Mouse (Mus musculus) forebrain, embryonic 16.5 days (tissue): Measurements from ENCODE around the gene Smap2. TPM values are rescaled to one million over a fixed set of nuclear protein-coding genes. Genes with fewer than 3 reads are reported as not detected.
A peak's percentile ranks its signal among the peaks of the same experiment; 100 is the strongest.

Source experiments
- ATAC-seq: fragments of 200-750 bp; cut with Nextera tagmentation; 2 replicates; pipeline ENCODE4 v1.8.0; 2017; ENCODE audit warnings: mild to moderate bottlenecking, moderate library complexity
- H3K27ac ChIP-seq: fragments of 300-500 bp; sonication (generic); 2 replicates; pipeline ENCODE4 v1.5.1; 2014; ENCODE audit warnings: low read length, control low read depth
- H3K27me3 ChIP-seq: fragments of 300-500 bp; sonication (generic); replicated peaks from 2 replicates; pipeline ENCODE4 v1.6.1; 2014; ENCODE audit warnings: low read length; ENCODE audit not compliant: control insufficient read depth, insufficient read depth
- H3K36me3 ChIP-seq: fragments of 300-500 bp; sonication (generic); 2 replicates; pipeline ENCODE4 v1.6.1; 2014; ENCODE audit not compliant: control insufficient read depth, insufficient read depth
- H3K4me1 ChIP-seq: fragments of 300-500 bp; sonication (generic); replicated peaks from 2 replicates; pipeline ENCODE4 v1.6.1; 2014; ENCODE audit warnings: low read length; ENCODE audit not compliant: control insufficient read depth, insufficient read depth
- H3K4me2 ChIP-seq: fragments of 300-500 bp; sonication (generic); 2 replicates; pipeline ENCODE4 v1.6.1; 2014; ENCODE audit warnings: mild to moderate bottlenecking, low read length, control low read depth
- H3K4me3 ChIP-seq: fragments of 300-500 bp; sonication (generic); replicated peaks from 2 replicates; pipeline ENCODE4 v1.5.1; 2014; ENCODE audit warnings: mild to moderate bottlenecking, low read length, control low read depth
- H3K9ac ChIP-seq: fragments of 300-500 bp; sonication (generic); replicated peaks from 2 replicates; pipeline ENCODE4 v1.6.1; 2014; ENCODE audit warnings: low read depth, low read length, control low read depth
- H3K9me3 ChIP-seq: fragments of 300-500 bp; sonication (generic); 2 replicates; pipeline ENCODE4 v1.6.1; 2016; ENCODE audit warnings: low read length; ENCODE audit not compliant: control insufficient read depth
- WGBS: fragments of 180-500 bp; shearing (Covaris S2); extraction: QIAGEN DNeasy Blood & Tissue Kit; methylation state at CpG from one replicate; pipeline ENCODE4 v1.1.7; 2014; 5-methylcytosine and 5-hydroxymethylcytosine counted together
- polyA plus RNA-seq: library from polyadenylated mRNA; unstranded; fragments of >200 nt; fragmentation: Nextera tagmentation; extraction: Ambion mirVana; gene quantifications from 2 replicates; pipeline ENCODE4 v1.2.1, GENCODE M21; 2015

Gene Smap2
- polyA plus RNA-seq, 1 experiment from 2014 or later = 36.8 TPM

- H3K36me3 ChIP-seq = no peaks in the 10 kb centered on the region
- peaks cover 6% of the 10 kb centered on the region; the same call in 1 of the 2 replicates for H3K27me3 ChIP-seq
- H3K9ac ChIP-seq = 0 out of 2 replicates have a peak overlapping the region, but pooled peaks have one; percentile 8
- H3K9me3 ChIP-seq = no peaks in the 10 kb centered on the region
- H3K27ac ChIP-seq = no peak overlapping the region
- 8% methylated on average over 18 of the region's 18 CpGs for WGBS
- ATAC-seq = peak; percentile 73
- H3K4me3 ChIP-seq = no peak overlapping the region
- H3K4me2 ChIP-seq = no peak overlapping the region
- H3K4me1 ChIP-seq = peaks cover 15% of the 10 kb centered on the region
These were observed 24.0 kb upstream of the Smap2 start for GRCm38 (mm10) chr4:121040897-121041671.

GRCm38 (mm10) chr4:121040323-121040722 lies 23.3 kb upstream of the Smap2 start:
- H3K27ac ChIP-seq = no peak overlapping the region
- H3K9ac ChIP-seq = peak overlapping the region; percentile 56; the same call in 1 of the 2 replicates
- WGBS = 58% methylated on average over 14 of the region's 14 CpGs
- peaks cover 15% of the 10 kb centered on the region for H3K4me1 ChIP-seq
- H3K4me3 ChIP-seq = no peak overlapping the region; the same call in 1 of the 2 replicates
- no peak for ATAC-seq
- no peaks in the 10 kb centered on the region for H3K36me3 ChIP-seq
- H3K9me3 ChIP-seq = no peaks in the 10 kb centered on the region
- H3K4me2 ChIP-seq = peak overlapping the region; percentile 60; the same call in 1 of the 2 replicates
- peaks cover 6% of the 10 kb centered on the region; the same call in 1 of the 2 replicates for H3K27me3 ChIP-seq

- Histone ChIP-seq H3K27ac (no peak within 1 kb of the TSS), H3K27me3 (peaks cover 6% of the 10 kb centered on the region; the same call in 1 of the 2 replicates), H3K9ac (peak within 1 kb of the TSS; percentile 56), H3K4me1 (peaks cover 15% of the 10 kb centered on the region), H3K9me3 (no peaks in the 10 kb centered on the region), H3K36me3 (no peaks in the 10 kb centered on the region), H3K4me3 (peak within 1 kb of the TSS; percentile 41), H3K4me2 (peak within 1 kb of the TSS; percentile 60)
- WGBS = 3% methylated on average over 46 of the region's 46 CpGs
- ATAC-seq = peak; percentile 37; the same call in 1 of the 2 replicates
These were observed 22.5 kb upstream of the Smap2 start, which contains the start of gene Col9a2 for GRCm38 (mm10) chr4:121039331-121040115. Gene Col9a2, plus strand, starts transcription at chr4:121039385.

GRCm38 (mm10) chr4:121033006-121033405 lies 16.0 kb upstream of the Smap2 start:
- no peak overlapping the region for H3K9ac ChIP-seq
- ATAC-seq = no peak
- H3K4me3 ChIP-seq = no peak overlapping the region
- H3K4me1 ChIP-seq = no peaks in the 10 kb centered on the region
- WGBS = 89% methylated on average over 2 of the region's 2 CpGs
- no peak overlapping the region for H3K27ac ChIP-seq
- H3K4me2 ChIP-seq = no peak overlapping the region
- no peaks in the 10 kb centered on the region; the same call in 1 of the 2 replicates for H3K27me3 ChIP-seq
- H3K9me3 ChIP-seq = no peaks in the 10 kb centered on the region
- no peaks in the 10 kb centered on the region for H3K36me3 ChIP-seq

GRCm38 (mm10) chr4:121031440-121031839 lies 14.4 kb upstream of the Smap2 start:
- no peak for ATAC-seq
- Histone ChIP-seq H3K27ac (no peak overlapping the region), H3K36me3 (no peaks in the 10 kb centered on the region), H3K27me3 (no peaks in the 10 kb centered on the region), H3K4me2 (no peak overlapping the region), H3K4me3 (no peak overlapping the region), H3K9ac (no peak overlapping the region), H3K4me1 (no peaks in the 10 kb centered on the region), H3K9me3 (no peaks in the 10 kb centered on the region)
- WGBS = 61% methylated on average over 4 of the region's 4 CpGs

GRCm38 (mm10) chr4:121029632-121030031 lies 12.6 kb upstream of the Smap2 start:
- no peaks in the 10 kb centered on the region for H3K36me3 ChIP-seq
- no peaks in the 10 kb centered on the region for H3K4me1 ChIP-seq
- no peak overlapping the region for H3K4me2 ChIP-seq
- ATAC-seq = no peak
- 72% methylated on average over 3 of the region's 3 CpGs for WGBS
- no peak overlapping the region for H3K4me3 ChIP-seq
- H3K27ac ChIP-seq = no peak overlapping the region
- no peaks in the 10 kb centered on the region for H3K27me3 ChIP-seq
- H3K9ac ChIP-seq = no peak overlapping the region
- no peaks in the 10 kb centered on the region for H3K9me3 ChIP-seq

- H3K27ac ChIP-seq = no peak overlapping the region
- H3K9ac ChIP-seq = no peak overlapping the region
- no peak overlapping the region for H3K4me3 ChIP-seq
- H3K27me3 ChIP-seq = no peaks in the 10 kb centered on the region
- H3K36me3 ChIP-seq = no peaks in the 10 kb centered on the region
- 20% methylated on average over 14 of the region's 14 CpGs for WGBS
- H3K4me1 ChIP-seq = no peaks in the 10 kb centered on the region
- no peaks in the 10 kb centered on the region for H3K9me3 ChIP-seq
- H3K4me2 ChIP-seq = no peak overlapping the region
- ATAC-seq = no peak
These were observed 11.8 kb upstream of the Smap2 start for GRCm38 (mm10) chr4:121028659-121029392.

- Histone ChIP-seq H3K4me1 (no peaks in the 10 kb centered on the region), H3K4me2 (no peak overlapping the region), H3K4me3 (no peak overlapping the region), H3K9me3 (no peaks in the 10 kb centered on the region), H3K9ac (no peak overlapping the region), H3K27ac (no peak overlapping the region), H3K27me3 (no peaks in the 10 kb centered on the region), H3K36me3 (no peaks in the 10 kb centered on the region)
- ATAC-seq = no peak
- 83% methylated on average over 1 of the region's 1 CpGs for WGBS
These were observed 11.1 kb upstream of the Smap2 start for GRCm38 (mm10) chr4:121028146-121028545.

- Histone ChIP-seq H3K27me3 (no peaks in the 10 kb centered on the region), H3K9me3 (no peaks in the 10 kb centered on the region), H3K36me3 (no peaks in the 10 kb centered on the region), H3K27ac (no peak overlapping the region), H3K4me1 (no peaks in the 10 kb centered on the region), H3K4me3 (no peak overlapping the region), H3K4me2 (no peak overlapping the region), H3K9ac (no peak overlapping the region)
- WGBS = 61% methylated on average over 2 of the region's 2 CpGs
- ATAC-seq = no peak
These were observed 8.6 kb upstream of the Smap2 start for GRCm38 (mm10) chr4:121025681-121026080.
